Mouse (Mus musculus) cortical plate, adult 2 months (tissue): ENCODE data around the gene Galnt2. TPM values are rescaled to one million over a fixed set of nuclear protein-coding genes. Genes with fewer than 3 reads are reported as not detected.

ENCODE experiments used
- H3K27ac ChIP-seq: fragments of 200-500 bp; 2 replicates; pipeline ENCODE4 v1.5.1; 2012; ENCODE audit warnings: low read length, control low read depth, inconsistent platforms; ENCODE audit not compliant: insufficient read depth
- H3K4me1 ChIP-seq: fragments of 200-500 bp; 2 replicates; pipeline ENCODE4 v1.6.1; 2011; ENCODE audit warnings: low read length; ENCODE audit not compliant: control insufficient read depth, insufficient read depth
- H3K4me3 ChIP-seq: fragments of 200-500 bp; 2 replicates; pipeline ENCODE4 v1.5.1; 2011; ENCODE audit warnings: mild to moderate bottlenecking, low read length, control low read depth; ENCODE audit not compliant: insufficient read depth
- CTCF ChIP-seq: fragments of 200-500 bp; IDR thresholded peaks from 2 replicates; pipeline ENCODE4 v1.5.1; 2011; ENCODE audit warnings: mild to moderate bottlenecking, control low read depth, low read length; ENCODE audit not compliant: insufficient read depth; ENCODE audit errors: extremely low read depth
- POLR2A ChIP-seq: fragments of 200-500 bp; IDR thresholded peaks from 2 replicates; pipeline ENCODE4 v1.6.1; 2011; ENCODE audit warnings: mild to moderate bottlenecking, low read length, control low read depth; ENCODE audit not compliant: insufficient read depth; ENCODE audit errors: extremely low read depth
- polyA plus RNA-seq: library from polyadenylated mRNA; depleted of rRNA; stranded (reverse); fragments of >200 nt; gene quantifications from 2 replicates; pipeline ENCODE4 v1.2.3, GENCODE M21; 2012

Galnt2 gene
- polyA plus RNA-seq, 1 experiment = 25.3 TPM

- Histone ChIP-seq H3K27ac (no peak overlapping the region), H3K4me1 (peaks cover 21% of the 10 kb centered on the region), H3K4me3 (no peak overlapping the region)
- TF ChIP-seq POLR2A (no peak), CTCF (no peak)
These were observed 44.3 kb downstream of the Galnt2 start for GRCm38 (mm10) chr8:124275377-124276071.

DNA sequence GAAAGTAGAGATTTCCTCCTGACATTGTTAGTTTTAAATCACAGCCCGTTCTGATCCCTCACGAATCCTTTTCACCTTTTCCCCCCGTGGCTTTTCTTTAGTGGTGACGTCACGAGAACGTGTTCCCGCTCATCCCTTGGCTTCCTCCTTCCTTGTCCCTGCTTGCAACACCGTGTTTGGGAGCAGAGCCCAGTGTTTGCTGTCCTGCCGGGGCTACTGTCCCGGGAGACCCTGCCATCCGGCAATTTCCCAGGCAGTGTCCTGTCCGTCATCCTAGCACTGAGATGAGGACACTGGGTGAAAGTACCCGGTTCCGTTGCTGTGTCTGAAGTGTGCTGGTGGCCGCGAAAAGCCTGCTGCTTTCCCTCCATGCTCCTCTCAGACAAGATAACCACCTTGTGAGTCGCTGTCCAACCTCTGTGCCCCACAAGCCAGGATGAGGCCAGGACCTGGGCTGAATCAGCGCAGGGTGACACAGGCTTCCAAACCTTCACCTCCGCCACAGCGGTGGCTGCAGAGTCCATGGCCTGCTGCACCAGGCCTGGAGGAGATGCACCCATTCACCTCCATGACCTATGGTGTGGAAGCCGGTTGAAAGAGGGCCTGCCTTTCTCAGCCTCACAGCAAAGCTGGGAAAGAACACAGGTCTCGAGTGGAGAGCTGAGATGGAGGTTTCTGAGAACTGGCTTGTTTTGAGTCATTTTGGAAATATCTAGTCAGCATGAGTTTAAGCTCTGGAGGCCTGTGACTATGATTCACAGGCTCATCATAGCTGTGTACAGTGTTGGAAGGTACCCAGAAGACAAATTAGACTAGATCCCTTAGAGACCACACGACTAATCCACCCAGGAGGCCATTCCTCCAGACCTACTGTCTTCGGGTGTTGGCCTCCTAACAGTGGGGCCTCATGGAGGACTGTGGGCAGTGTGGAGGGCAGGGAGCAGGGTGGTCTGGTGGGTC, 47.0 kb downstream of the Galnt2 start:
- TF ChIP-seq POLR2A (no peak), CTCF (no peak)
- Histone ChIP-seq H3K4me1 (peaks cover 22% of the 10 kb centered on the region), H3K4me3 (no peak overlapping the region), H3K27ac (peak overlapping the region; percentile 4; the same call in 1 of the 2 replicates)

- peaks cover 25% of the 10 kb centered on the region for H3K4me1 ChIP-seq
- no peak overlapping the region for H3K4me3 ChIP-seq
- H3K27ac ChIP-seq = 0 out of 2 replicates have a peak overlapping the region, but pooled peaks have one; percentile 4
These were observed 47.9 kb downstream of the Galnt2 start for GRCm38 (mm10) chr8:124278956-124279689.

DNA sequence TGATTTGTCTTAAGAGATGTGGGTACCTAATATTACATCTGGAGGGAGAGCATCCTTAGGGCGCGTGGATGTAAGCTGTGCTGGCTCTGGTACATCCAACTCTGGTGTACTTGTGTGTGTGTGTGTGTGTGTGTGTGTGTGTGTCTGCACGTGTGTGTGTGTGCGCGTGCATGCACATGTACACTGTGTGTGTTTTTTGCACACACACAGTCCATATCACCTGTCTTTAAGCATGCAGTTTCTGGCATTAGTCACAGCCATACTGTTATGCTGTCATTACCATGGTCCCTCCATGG, 48.4 kb downstream of the Galnt2 start:
- Histone ChIP-seq H3K27ac (no peak overlapping the region), H3K4me3 (no peak overlapping the region), H3K4me1 (peaks cover 22% of the 10 kb centered on the region)
- TF ChIP-seq CTCF = no peak
- no peak for TF ChIP-seq POLR2A

More at GRCm38 (mm10) chr8:124278956-124279689, 47.9 kb downstream of the Galnt2 start:
- TF ChIP-seq CTCF = no peak
- TF ChIP-seq POLR2A = no peak

- no peak for TF ChIP-seq CTCF
- TF ChIP-seq POLR2A = no peak
- Histone ChIP-seq H3K27ac (no peak overlapping the region), H3K4me1 (peaks cover 14% of the 10 kb centered on the region), H3K4me3 (no peak overlapping the region)
These were observed 50.7 kb downstream of the Galnt2 start for GRCm38 (mm10) chr8:124281700-124282541.

GRCm38 (mm10) chr8:124282878-124283630, 51.9 kb downstream of the Galnt2 start:
- TF ChIP-seq CTCF = no peak
- no peak for TF ChIP-seq POLR2A
- no peak overlapping the region for H3K4me3 ChIP-seq
- peaks cover 13% of the 10 kb centered on the region for H3K4me1 ChIP-seq
- no peak overlapping the region for H3K27ac ChIP-seq

GRCm38 (mm10) chr8:124283644-124284332, 52.6 kb downstream of the Galnt2 start:
- peaks cover 8% of the 10 kb centered on the region for H3K4me1 ChIP-seq
- TF ChIP-seq POLR2A (no peak), CTCF (no peak)
- no peak overlapping the region for H3K27ac ChIP-seq

DNA sequence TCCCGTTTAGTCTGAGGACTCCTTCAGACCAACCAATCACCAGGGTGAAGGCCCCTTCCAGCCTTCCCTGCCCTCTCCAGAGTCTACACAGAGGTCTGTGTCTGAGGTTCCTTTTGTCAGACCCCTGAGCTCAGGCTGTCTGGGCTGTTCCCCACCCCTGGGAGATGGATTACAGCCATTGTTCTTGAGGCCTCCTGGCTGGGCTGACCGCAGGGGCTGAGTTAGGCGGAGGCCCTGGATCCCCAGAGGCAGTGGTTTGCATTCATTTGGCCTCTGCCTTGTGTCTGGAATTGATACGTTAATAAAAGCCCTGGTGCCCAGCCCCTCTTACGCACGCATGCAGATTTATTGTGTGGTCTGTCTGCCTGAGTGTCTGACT, 53.1 kb downstream of the Galnt2 start:
- H3K4me1 ChIP-seq = peaks cover 11% of the 10 kb centered on the region
- no peak for TF ChIP-seq POLR2A
- TF ChIP-seq CTCF = no peak

More at GRCm38 (mm10) chr8:124283644-124284332, 52.6 kb downstream of the Galnt2 start:
- H3K4me3 ChIP-seq = no peak overlapping the region

More for the DNA sequence above, 53.1 kb downstream of the Galnt2 start:
- H3K4me3 ChIP-seq = no peak overlapping the region
- H3K27ac ChIP-seq = no peak overlapping the region
